Mouse (Mus musculus): ENCODE measurements at regions not wholly inside any gene's neighbourhood (a gene's known extent, or its start where the extent isn't known, plus 50 kb on each side); places are given as distances from the start of the nearest gene placed in this dataset.

GRCm38 (mm10) chr1:83736428-83737117, 328.6 kb upstream of the Sphkap start:
- peak in 1 of 2 experiments; percentile 32 for DNase-seq
- intact Hi-C loops (cut with DNase I) = no loop called here

DNA sequence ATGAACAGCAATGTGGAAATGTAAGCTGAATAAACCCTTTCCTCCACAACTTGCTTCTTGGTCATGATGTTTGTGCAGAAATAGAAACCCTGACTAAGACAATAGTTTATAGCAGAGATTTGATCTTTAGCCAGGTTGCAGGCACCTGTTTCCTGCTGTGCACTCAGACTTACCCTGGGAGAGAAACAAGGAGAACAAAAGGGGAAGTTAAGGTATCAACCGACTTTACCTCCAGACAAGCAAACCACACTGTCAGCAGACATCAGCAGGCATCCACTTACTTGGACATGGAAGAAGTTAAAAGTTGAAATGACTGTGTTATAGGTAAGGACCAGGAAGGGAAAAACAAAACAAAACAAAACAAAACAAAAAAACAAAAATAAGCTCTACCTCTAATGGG, 323.7 kb upstream of the Sphkap start:
- intact Hi-C loops (cut with DNase I) = no loop called here
- no peak for DNase-seq

DNA sequence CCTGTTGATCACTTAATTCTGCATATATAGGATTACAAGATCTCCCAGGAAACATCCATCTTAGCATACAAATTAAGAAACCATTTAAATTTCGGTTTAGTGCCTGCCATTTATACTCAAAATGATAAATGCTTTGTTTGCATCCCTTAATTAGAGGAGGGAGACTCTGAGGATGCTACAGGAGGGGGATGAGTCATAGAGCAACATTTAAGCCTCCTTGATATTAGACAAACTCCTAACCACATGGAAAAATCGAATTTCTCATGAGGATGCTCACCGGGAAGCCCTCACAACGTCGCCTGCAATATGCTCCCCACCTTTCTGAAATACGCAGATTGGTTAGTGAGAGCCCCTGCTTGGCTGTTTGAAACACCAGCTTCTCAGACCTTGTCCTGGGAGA, 320.8 kb upstream of the Sphkap start:
- no peak for DNase-seq
- intact Hi-C loops (cut with DNase I) = loop anchor here (5.0 to 10.0 kb wide), 2 partner anchors 853 to 966 kb away; partner anchors contain the start of gene Dner

- intact Hi-C loops (cut with DNase I) = loop anchor here (5.0 to 10.0 kb wide), 2 partner anchors 854 to 967 kb away; partner anchors contain the start of gene Dner
- no peak for DNase-seq
Measured at GRCm38 (mm10) chr1:83727938-83728337, 319.9 kb upstream of the Sphkap start.

DNA sequence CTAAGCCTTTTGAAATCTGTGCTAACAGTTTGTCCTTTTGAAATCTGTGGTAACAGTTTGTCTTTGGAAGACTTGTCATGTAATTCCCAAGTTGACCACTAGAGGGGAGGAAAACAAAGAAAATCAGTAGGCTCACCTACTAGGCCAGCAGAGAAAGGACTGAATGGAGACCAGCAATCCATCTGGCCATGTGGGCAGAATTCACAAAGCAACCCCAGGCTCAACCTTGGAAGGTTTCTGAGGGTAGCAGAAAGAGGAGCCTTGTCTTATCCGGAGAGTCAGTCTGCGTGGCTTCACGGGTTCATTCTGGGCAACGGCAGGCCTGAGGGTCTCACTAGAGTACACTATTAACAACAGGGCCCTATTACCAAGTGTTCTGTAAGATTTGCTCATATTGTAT, 319.2 kb upstream of the Sphkap start:
- peak; percentile 40 to 62 for DNase-seq
- intact Hi-C loops (cut with DNase I) = loop anchor here (5.0 to 10.0 kb wide), 2 partner anchors 855 to 968 kb away; partner anchors contain the start of gene Dner

DNA sequence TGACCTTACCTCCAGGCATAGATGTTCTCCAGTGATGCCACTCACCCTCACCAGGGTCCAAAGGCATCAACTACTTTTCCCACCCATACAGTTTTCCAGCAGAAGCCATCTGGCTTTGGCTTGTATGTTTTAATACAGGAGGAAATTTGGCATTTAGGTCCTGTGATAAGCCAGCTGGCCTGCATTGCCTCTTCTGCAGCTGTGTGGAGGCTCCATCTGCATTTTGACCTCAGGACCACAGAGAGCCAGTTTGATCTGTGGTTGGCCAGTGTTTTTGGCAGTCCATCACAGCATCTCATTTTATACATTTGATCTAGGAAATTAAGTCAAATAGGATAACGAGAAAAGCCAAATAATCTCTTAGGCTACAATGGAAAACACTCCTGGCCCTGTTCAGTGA, 315.1 kb upstream of the Sphkap start:
- intact Hi-C loops (cut with DNase I) = loop anchor here (10.0 kb wide), 1 partner anchor 972 kb away; the partner anchor contains the start of gene Dner
- peak; percentile 26 to 32 for DNase-seq

DNA sequence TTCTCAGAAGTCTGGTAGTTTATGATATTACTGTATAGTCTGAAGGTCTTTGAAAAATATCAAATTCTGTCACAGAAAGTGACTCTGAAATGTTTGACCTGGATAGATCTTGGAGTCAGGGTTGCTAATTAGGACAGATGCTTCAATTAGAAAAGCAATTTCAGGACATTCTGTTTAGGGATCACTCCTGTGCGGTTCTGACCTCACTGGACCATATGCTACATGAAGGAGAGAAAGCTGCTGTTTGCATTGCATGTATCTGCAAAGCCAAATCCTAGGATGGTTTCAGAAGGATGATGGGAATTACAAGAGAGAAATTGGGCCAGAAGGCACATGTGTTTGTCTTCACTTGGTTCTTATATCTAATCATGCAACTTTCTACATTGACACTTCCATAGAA, 312.2 kb upstream of the Sphkap start:
- no peak for DNase-seq
- intact Hi-C loops (cut with DNase I) = loop anchor here (10.0 kb wide), 1 partner anchor 975 kb away; the partner anchor contains the start of gene Dner

GRCm38 (mm10) chr1:83717056-83717455, 309.1 kb upstream of the Sphkap start:
- peak; percentile 44 to 72 for DNase-seq
- intact Hi-C loops (cut with DNase I) = loop anchor here (1.0 to 5.0 kb wide), 5 partner anchors 310 to 930 kb away; partner anchors contain the start of gene Sphkap

DNA sequence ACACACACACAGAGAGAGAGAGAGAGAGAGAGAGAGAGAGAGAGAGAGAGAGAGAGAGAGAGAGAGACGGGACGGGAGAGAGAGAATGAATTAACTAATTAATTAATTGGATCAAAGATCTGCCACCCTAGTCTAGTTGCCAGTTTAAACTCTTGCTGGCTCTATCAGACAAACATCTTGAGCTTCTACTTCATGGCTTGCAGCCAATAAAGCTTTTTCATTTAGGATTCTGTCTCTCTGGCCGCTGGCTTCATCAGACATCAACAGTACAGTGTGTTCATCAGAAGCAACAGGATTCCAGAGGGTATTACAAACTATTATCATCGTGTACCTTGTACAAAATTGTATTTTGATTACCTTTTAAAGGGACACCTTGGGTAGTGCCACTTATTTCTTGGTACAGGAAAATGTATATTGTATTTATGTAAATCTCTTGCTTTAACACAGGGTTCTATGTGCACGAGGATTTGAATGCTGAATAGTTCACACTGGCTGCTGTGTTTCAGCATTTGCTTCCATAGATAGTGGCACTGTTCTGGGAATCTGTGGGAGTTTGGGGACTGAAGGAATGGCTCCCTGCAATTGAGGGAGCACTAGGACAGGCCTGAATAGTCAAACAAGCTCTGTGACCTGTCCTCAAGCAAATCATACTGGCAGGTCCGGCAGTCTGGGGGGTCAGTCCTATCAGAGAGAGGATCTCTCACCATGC, 293.9 kb upstream of the Sphkap start:
- no peak for DNase-seq
- intact Hi-C loops (cut with DNase I) = no loop called here

DNA sequence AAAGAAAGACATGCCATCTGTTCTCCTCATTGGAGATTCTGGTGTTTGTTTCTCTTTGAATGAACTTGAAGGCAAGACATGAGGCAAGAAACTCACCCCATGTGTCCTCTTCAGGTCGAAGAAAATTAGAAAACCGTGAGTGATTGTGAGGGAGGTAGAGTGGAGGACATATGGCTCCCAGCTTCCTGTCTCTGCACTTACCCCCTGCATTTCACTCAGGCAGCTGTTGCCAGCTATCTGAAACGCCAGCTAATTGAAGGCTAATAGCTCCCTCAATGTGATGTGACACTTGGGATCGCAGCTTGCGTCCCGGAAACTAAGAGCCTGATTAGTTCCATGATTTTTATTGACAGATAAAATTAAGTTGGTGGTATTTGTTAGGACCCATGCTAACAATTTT, 289.4 kb upstream of the Sphkap start:
- intact Hi-C loops (cut with DNase I) = no loop called here
- DNase-seq = no peak

- DNase-seq = no peak
- intact Hi-C loops (cut with DNase I) = no loop called here
Measured at GRCm38 (mm10) chr1:83685221-83685620, 277.2 kb upstream of the Sphkap start.

DNA sequence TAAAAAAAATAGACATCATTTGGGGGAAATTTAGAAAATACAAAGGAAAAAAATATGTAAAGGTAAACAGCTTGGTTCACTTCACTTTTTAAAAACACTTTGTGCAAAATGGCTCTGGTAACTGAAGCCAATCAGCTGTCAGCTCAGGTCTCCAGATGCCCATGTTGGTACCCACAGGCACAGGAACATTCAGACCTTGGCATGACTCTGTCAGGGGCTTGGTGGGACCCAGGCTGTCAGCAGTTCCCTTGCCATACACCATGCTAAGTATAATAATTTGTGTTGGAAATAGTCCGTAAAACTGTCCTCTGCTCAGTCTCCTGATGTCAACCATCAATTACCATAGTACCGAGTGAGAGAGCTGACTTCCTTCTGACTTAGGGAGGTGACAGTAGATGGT, 257.3 kb upstream of the Sphkap start:
- intact Hi-C loops (cut with DNase I) = no loop called here
- no peak for DNase-seq

DNA sequence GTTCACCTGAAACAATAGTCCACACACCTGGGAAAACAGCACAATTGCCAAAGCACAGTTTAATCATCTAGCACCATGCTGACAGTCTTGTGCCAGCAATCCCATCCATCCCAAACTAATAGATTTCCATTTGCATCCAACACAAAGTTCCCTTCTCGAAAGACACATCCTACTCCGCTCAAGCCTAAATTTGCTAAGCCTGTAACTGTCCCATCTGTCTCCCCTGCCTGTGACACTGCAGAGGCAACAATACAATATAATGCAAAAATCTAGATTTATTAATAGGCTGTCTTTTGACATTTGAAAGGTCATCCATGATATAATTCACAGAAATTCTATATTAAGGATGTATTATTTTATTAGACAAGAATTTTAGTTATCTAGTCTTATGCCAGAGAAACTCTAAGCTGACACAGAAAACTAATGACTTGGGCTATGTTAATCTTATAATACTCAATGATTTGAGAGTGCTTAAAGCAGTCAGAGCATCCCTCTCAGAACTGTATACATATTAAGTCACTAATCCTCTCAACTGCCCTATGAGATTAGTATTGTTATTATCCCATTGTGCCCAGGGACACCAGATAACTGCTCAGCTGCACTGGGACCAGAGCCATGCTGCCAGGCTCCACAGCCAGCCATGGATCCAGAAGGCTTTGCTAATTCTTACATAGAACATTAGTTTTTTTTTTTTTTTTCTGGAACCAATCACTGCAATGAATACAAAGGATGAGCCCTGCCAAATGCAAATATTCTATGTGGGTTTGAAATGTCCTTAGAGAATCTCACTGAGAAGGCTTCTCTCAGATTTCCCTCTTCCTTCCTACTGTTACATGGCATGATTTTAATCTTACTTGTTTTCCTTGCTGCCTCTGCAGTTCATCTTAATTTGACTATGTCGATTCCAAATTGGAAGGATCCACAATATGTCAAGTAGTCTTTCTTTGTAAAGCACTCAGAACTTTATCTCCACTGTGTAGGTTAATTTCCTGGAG, 254.1 kb upstream of the Sphkap start:
- no peak for DNase-seq
- intact Hi-C loops (cut with DNase I) = no loop called here

DNA sequence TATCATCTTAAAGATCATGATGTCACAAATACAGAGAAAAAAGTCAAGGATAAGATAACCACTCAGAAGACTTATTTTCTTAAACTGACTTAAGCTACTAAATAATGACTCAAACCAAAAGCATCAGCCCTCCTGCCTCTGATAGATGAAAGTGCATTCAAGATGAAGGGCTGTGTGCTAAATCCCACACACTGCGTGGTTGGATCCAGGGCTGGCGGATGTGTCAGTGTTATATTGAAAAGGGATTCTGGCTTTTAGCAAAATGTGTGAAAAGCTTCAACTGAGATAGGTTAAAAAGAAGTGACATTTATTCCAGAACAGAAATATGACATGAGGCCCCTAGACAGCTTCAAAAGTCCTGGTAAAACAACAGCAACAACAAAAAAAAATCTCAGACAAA, 245.7 kb upstream of the Sphkap start:
- intact Hi-C loops (cut with DNase I) = no loop called here
- no peak for DNase-seq

DNA sequence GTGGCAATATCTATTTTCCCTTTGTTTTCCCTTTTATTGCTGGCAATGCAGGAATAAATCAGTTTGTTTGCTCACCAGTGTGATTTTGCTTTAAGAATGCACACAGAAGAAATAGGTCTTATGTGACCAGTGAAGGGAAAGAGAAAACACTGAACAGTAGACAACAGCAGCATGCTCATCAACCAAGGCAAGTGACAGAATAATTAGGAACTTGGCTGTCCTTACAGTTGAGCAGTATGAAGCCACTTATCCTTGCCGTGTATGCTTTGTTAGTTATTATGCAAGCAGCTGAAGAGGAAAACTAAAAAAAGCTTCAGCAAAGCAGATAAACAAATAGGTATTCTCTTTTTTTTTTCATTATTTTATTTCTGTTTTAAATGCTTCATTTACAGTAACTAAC, 237.6 kb upstream of the Sphkap start:
- no peak for DNase-seq
- intact Hi-C loops (cut with DNase I) = no loop called here

GRCm38 (mm10) chr1:83642656-83643055, 234.7 kb upstream of the Sphkap start:
- DNase-seq = no peak

DNA sequence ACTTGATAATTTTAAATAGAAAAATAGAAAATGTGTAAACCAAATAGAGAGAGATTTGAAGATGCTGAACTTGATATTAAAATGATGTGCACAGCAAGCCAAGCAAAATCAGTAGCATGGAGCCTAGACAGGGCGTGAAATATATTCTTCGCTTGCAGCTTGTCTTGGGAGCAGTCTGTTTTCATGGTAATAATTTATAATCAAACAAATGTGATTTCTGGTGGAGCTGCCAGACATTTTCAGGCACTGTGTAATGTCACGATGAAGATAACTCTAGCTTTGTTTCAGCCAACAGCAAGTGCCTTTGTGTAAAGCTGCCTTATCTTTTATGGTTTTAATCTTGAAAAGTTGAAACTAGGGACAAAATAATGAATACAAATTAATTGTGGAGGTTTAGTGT, 228.1 kb upstream of the Sphkap start:
- DNase-seq = no peak
- intact Hi-C loops (cut with DNase I) = no loop called here

More at GRCm38 (mm10) chr1:83642656-83643055, 234.7 kb upstream of the Sphkap start:
- intact Hi-C loops (cut with DNase I) = no loop called here

- intact Hi-C loops (cut with DNase I) = no loop called here
- peak; percentile 0 to 18 for DNase-seq
Measured at GRCm38 (mm10) chr1:83631798-83632197, 223.8 kb upstream of the Sphkap start.

- DNase-seq = no peak
- intact Hi-C loops (cut with DNase I) = no loop called here
Measured at GRCm38 (mm10) chr1:83631394-83631793, 223.4 kb upstream of the Sphkap start.

DNA sequence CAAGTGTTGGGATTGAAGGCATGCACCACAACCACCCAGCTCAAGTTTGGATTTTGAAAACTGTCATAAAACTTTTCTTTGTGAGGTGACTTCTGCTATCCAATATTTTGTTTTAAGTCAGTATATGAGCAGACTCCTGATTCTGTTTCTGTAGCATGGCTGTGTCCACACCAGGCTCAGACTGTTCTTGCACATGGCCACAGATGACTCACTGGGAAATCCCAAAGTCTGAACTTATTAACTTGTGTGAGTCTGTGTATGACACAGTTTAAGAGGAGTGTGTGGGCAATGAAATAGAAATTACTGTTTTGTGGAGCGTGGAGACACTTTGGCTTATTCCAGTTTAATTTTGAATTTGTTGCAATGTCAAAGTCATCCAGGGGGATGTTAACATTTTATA, 179.3 kb upstream of the Sphkap start:
- intact Hi-C loops (cut with DNase I) = no loop called here
- no peak for DNase-seq

GRCm38 (mm10) chr1:83583041-83583440, 175.0 kb upstream of the Sphkap start:
- no peak for DNase-seq
- intact Hi-C loops (cut with DNase I) = no loop called here
